ENCODE assay signal across 21 mouse cellular contexts in genomic region chr3:55462904-55463668, GRCm38 (mm10). TPM values are rescaled to one million over a fixed set of nuclear protein-coding genes. Genes with fewer than 3 reads are reported as not detected.
DNase-seq lines count a peak whose midpoint lies in the region; ATAC-seq and TF ChIP-seq lines count a peak whose summit lies in the region.
"Had no signal": no experiment of that assay in that cellular context is flagged by ENCODE, and none has a peak within 500 bp of the region (broad histone marks: within the 10 kb centered on the region; RNA-seq: fewer than 3 reads in every experiment).

No protein-coding gene starts in this region.

- no peak for ATAC-seq in forebrain, postnatal 0 days
- no peak for ATAC-seq in forebrain, embryonic 11.5 days (replicated peaks; ENCODE audit: low FRiP score)
- ATAC-seq in limb, embryonic 11.5 days (ENCODE audit: insufficient number of reproducible peaks, low FRiP score, low TSS enrichment, low read depth), result no peak
- ATAC-seq: forebrain, embryonic 16.5 days had no signal

- TF ChIP-seq CTCF in forebrain, postnatal 0 days (IDR thresholded peaks at IDR 0.05; ENCODE audit: low read depth), result no peak
- no peak for TF ChIP-seq CTCF in thymus, adult 2 months (IDR thresholded peaks at IDR 0.05; ENCODE audit: borderline replicate concordance, control insufficient read depth, extremely low read depth, insufficient read depth, low read length, poor library complexity)

- intact Hi-C loops in heart, postnatal 25 days (cut with DNase I), result no loop called here

- peak overlapping the region; percentile 52 for H3K4me2 ChIP-seq in forebrain, postnatal 0 days (ENCODE audit: low read depth)
- H3K4me2 ChIP-seq in forebrain, embryonic 11.5 days (ENCODE audit: low read depth, low read length, severe bottlenecking), result no peak overlapping the region
- H3K4me2 ChIP-seq in limb, embryonic 11.5 days (ENCODE audit: low read depth, severe bottlenecking), result no peak overlapping the region

- 76% methylated on average over 4 of the region's 4 CpGs for WGBS in forebrain, postnatal 0 days
- 88% methylated on average over 4 of the region's 4 CpGs for WGBS in forebrain, embryonic 11.5 days
- 85% methylated on average over 4 of the region's 4 CpGs for WGBS in embryonic facial prominence, embryonic 10.5 days
- WGBS in limb, embryonic 11.5 days, result 84% methylated on average over 4 of the region's 4 CpGs
- 97% methylated on average over 4 of the region's 4 CpGs for whole genome bisulfite sequencing in thymus, adult 2 months

- H3K4me1 ChIP-seq in forebrain, postnatal 0 days (ENCODE audit: insufficient read depth), result peaks cover 16% of the 10 kb centered on the region; the same call in 1 of the 2 replicates
- peaks cover 3% of the 10 kb centered on the region; the same call in 1 of the 2 replicates for H3K4me1 ChIP-seq in forebrain, embryonic 11.5 days (replicated peaks; ENCODE audit: control insufficient read depth, insufficient read depth, low read length)
- peaks cover 27% of the 10 kb centered on the region for H3K4me1 ChIP-seq in embryonic facial prominence, embryonic 10.5 days
- H3K4me1 ChIP-seq in limb, embryonic 11.5 days (ENCODE audit: control insufficient read depth, insufficient read depth, low read length), result peaks cover 6% of the 10 kb centered on the region
- peaks cover 5% of the 10 kb centered on the region for H3K4me1 ChIP-seq in thymus, adult 2 months (replicated peaks; ENCODE audit: control insufficient read depth, insufficient read depth, low read length)

- 0 out of 2 replicates have a peak overlapping the region, but pooled peaks have one; percentile 5 for H3K4me3 ChIP-seq in forebrain, postnatal 0 days (ENCODE audit: low read depth, low read length)
- H3K4me3 ChIP-seq in forebrain, embryonic 11.5 days (ENCODE audit: low read depth, low read length), result no peak overlapping the region
- H3K4me3 ChIP-seq in embryonic facial prominence, embryonic 10.5 days, result no peak overlapping the region
- no peak overlapping the region for H3K4me3 ChIP-seq in limb, embryonic 11.5 days (ENCODE audit: low read depth, low read length)
- H3K4me3 ChIP-seq in thymus, adult 2 months (ENCODE audit: control insufficient read depth, insufficient read depth, low read length), result no peak overlapping the region

- H3K27ac ChIP-seq in forebrain, postnatal 0 days (ENCODE audit: low read depth, low read length), result peak overlapping the region; percentile 21
- H3K27ac ChIP-seq in forebrain, embryonic 11.5 days (ENCODE audit: low read depth, low read length), result no peak overlapping the region
- peak overlapping the region; percentile 60 for H3K27ac ChIP-seq in embryonic facial prominence, embryonic 10.5 days (replicated peaks)
- H3K27ac ChIP-seq in limb, embryonic 11.5 days (replicated peaks; ENCODE audit: low read depth, low read length), result no peak overlapping the region
- no peak overlapping the region for H3K27ac ChIP-seq in thymus, adult 2 months (ENCODE audit: control insufficient read depth, insufficient read depth, low read length)

- no peaks in the 10 kb centered on the region for H3K27me3 ChIP-seq in forebrain, postnatal 0 days (ENCODE audit: insufficient read depth, low read length)
- no peaks in the 10 kb centered on the region for H3K27me3 ChIP-seq in forebrain, embryonic 11.5 days (ENCODE audit: control insufficient read depth, insufficient read depth, low read length)
- H3K27me3 ChIP-seq in embryonic facial prominence, embryonic 10.5 days (replicated peaks; ENCODE audit: low read depth, poor library complexity, severe bottlenecking), result no peaks in the 10 kb centered on the region; the same call in 1 of the 2 replicates
- H3K27me3 ChIP-seq in limb, embryonic 11.5 days (ENCODE audit: control insufficient read depth, insufficient read depth, low read length), result no peaks in the 10 kb centered on the region
- no peaks in the 10 kb centered on the region for H3K27me3 ChIP-seq in thymus, adult 2 months (ENCODE audit: control insufficient read depth, insufficient read depth, low read length)
- H3K27me3 ChIP-seq: limb, embryonic 13.5 days had no signal

- H3K36me3 ChIP-seq in forebrain, postnatal 0 days (ENCODE audit: insufficient read depth), result no peaks in the 10 kb centered on the region; the same call in 1 of the 2 replicates
- no peaks in the 10 kb centered on the region for H3K36me3 ChIP-seq in forebrain, embryonic 11.5 days (ENCODE audit: control insufficient read depth, insufficient read depth, low read length)
- no peaks in the 10 kb centered on the region for H3K36me3 ChIP-seq in embryonic facial prominence, embryonic 10.5 days (replicated peaks)
- H3K36me3 ChIP-seq in limb, embryonic 11.5 days (ENCODE audit: control insufficient read depth, insufficient read depth, low read length), result no peaks in the 10 kb centered on the region
- H3K36me3 ChIP-seq in thymus, adult 2 months (ENCODE audit: control insufficient read depth, insufficient read depth, low read length), result no peaks in the 10 kb centered on the region
- H3K36me3 ChIP-seq: limb, embryonic 13.5 days had no signal

- TF ChIP-seq POLR2A in thymus, adult 2 months (IDR thresholded peaks at IDR 0.05; ENCODE audit: control insufficient read depth, extremely low read depth, insufficient read depth, low read length, poor library complexity), result no peak

- DNase-seq in forebrain, postnatal 0 days, result no peak
- no peak for DNase-seq in forebrain, embryonic 11.5 days (ENCODE audit: low spot score)
- DNase-seq in cerebellum, postnatal 14 days, result peak; percentile 39 to 54
- no peak for DNase-seq in embryonic facial prominence, embryonic 10.5 days (ENCODE audit: low spot score)
- peak; percentile 21 for DNase-seq in limb, embryonic 11.5 days (ENCODE audit: low spot score)
- no peak for DNase-seq in thymus, adult 2 months
- no peak for DNase-seq in heart, postnatal 25 days (ENCODE audit: low spot score)
- DNase-seq in spleen, postnatal 36 days (ENCODE audit: low spot score in 2 of 2), result no peak
- DNase-seq: gastrocnemius, postnatal 36 days; kidney, adult 18-20 months; kidney, postnatal 36 days; right cerebral cortex, postnatal 25 days; thymus, adult 18-20 months had no signal

- peak overlapping the region; percentile 14; the same call in 1 of the 2 replicates for H3K9ac ChIP-seq in forebrain, postnatal 0 days
- no peak overlapping the region for H3K9ac ChIP-seq in forebrain, embryonic 11.5 days (ENCODE audit: low read length)
- H3K9ac ChIP-seq in limb, embryonic 11.5 days (ENCODE audit: low read length), result no peak overlapping the region
- H3K9ac ChIP-seq: limb, embryonic 13.5 days had no signal

- H3K9me3 ChIP-seq in forebrain, postnatal 0 days (ENCODE audit: low read length), result no peaks in the 10 kb centered on the region
- H3K9me3 ChIP-seq in forebrain, embryonic 11.5 days (ENCODE audit: control insufficient read depth, low read length), result no peaks in the 10 kb centered on the region
- H3K9me3 ChIP-seq in embryonic facial prominence, embryonic 10.5 days, result no peaks in the 10 kb centered on the region
- H3K9me3 ChIP-seq in limb, embryonic 11.5 days (ENCODE audit: control insufficient read depth, low read length), result no peaks in the 10 kb centered on the region; the same call in 1 of the 2 replicates

RNA-seq across cellular contexts. Expression of gene Gm21954, which starts 8.9 kb away (rescaled TPM):
- not detected in 2 replicates for total RNA-seq in forebrain, postnatal 0 days (2014; rRNA removed)
- not detected in 2 replicates for polyA plus RNA-seq in forebrain, postnatal 0 days (2015; fragmentation: Nextera tagmentation; extraction: Ambion mirVana)
- polyA plus RNA-seq in forebrain, embryonic 11.5 days (2014; fragmentation: Nextera tagmentation; extraction: Ambion mirVana), result not detected in 2 replicates
- polyA plus RNA-seq in embryonic facial prominence, embryonic 10.5 days (2016; fragmentation: Nextera tagmentation; extraction: Ambion mirVana), result not detected in 2 replicates
- polyA plus RNA-seq in limb, embryonic 11.5 days (2014; fragmentation: Nextera tagmentation; extraction: Ambion mirVana), result not detected in 2 replicates
- not detected in 2 replicates for polyA plus RNA-seq in thymus, adult 2 months (2012; rRNA removed)
- not detected for total RNA-seq in heart, postnatal 25 days (2021)
- total RNA-seq: ES-E14; gastrocnemius, postnatal 36 days; hematopoietic stem cell, adult 5-6 weeks; layer of hippocampus, postnatal 14 days had no signal
- polyA plus RNA-seq: forebrain, embryonic 16.5 days; heart, embryonic 11.5 days; limb, embryonic 13.5 days; liver, embryonic 16.5 days; neural tube, embryonic 11.5 days had no signal

Comparison
In these comparisons a context has a peak if more than half of its experiments do, and no peak if none do; other contexts are left out.
1. H3K27ac ChIP-seq: peak in forebrain, postnatal 0 days (single experiment) and embryonic facial prominence, embryonic 10.5 days (single experiment); none in forebrain, embryonic 11.5 days (single experiment), limb, embryonic 11.5 days (single experiment) and thymus, adult 2 months (single experiment).
2. DNase-seq: peak in cerebellum, postnatal 14 days (2 of 2) and limb, embryonic 11.5 days (single experiment); none in forebrain, postnatal 0 days (single experiment), forebrain, embryonic 11.5 days (single experiment), embryonic facial prominence, embryonic 10.5 days (single experiment), thymus, adult 2 months (single experiment), heart, postnatal 25 days (single experiment) and spleen, postnatal 36 days (0 of 2).